Mouse (Mus musculus): ENCODE measurements around the gene Ube2n. TPM values are rescaled to one million over a fixed set of nuclear protein-coding genes. Genes with fewer than 3 reads are reported as not detected.

The Ube2n gene
- total RNA-seq, 2 experiments from 2014 or later = 203 to 205 TPM

DNA sequence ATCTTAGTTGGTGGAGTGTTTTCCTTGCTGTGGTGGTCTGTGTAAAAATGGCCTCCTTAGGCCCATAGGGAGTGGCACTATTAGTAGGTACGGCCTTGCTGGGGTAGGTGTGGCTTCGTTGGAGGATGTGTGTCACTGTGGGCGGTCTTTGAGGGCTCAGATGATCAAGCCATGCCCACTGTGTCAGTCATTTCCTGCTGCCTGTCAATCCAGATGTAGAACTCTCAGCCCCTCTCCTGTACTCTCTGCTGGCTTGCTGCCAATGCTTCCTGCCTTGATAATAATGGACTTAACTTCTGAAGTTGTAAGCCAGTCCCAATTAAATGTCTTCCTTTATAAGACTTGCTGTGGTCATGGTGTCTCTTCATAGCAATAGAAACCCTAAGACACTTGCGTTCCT lies 74.3 kb downstream of the Ube2n start:
- no peak for DNase-seq (ENCODE audit: low spot score in 2 of 2)

DNA sequence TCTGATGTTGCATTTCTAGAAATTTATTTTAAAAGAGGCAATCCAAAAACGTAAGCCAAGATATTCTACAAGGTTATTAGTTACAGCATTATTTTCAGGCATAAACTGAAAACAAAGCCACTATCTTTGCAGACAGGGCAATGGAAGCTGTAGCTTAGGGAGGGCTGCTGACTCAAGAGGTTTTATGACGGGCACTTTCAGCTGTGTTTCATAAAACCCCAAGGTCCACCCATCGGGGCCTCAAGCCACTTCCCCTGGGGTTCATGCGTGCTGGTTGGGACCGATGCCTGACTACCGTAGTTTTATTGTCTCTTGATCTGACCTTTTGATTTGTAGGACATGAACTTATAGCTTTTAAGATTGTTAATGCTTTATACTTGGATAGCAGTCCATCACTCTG lies 75.3 kb downstream of the Ube2n start:
- DNase-seq (ENCODE audit: low spot score in 2 of 2) = no peak

DNA sequence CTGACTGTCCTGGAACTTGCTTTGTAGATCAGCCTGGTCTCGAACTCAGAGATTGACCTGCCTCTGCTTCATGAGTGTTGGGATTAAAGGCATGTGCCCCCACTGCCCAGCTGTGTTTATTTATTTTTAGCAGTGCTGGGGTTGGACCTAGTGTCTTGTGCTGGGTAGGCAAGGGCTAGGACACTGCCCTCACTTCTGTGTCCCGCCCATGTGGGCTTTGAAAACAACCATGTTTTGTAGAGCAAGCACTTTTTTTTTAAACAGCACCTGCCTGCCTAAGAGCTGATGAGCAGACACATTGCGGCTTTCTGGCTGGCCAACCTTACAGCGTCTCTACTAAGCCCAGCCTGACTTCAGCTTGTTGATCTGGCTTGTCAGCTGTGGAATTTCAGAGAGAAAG lies 76.3 kb downstream of the Ube2n start:
- no peak for DNase-seq (ENCODE audit: low spot score in 2 of 2)

DNA sequence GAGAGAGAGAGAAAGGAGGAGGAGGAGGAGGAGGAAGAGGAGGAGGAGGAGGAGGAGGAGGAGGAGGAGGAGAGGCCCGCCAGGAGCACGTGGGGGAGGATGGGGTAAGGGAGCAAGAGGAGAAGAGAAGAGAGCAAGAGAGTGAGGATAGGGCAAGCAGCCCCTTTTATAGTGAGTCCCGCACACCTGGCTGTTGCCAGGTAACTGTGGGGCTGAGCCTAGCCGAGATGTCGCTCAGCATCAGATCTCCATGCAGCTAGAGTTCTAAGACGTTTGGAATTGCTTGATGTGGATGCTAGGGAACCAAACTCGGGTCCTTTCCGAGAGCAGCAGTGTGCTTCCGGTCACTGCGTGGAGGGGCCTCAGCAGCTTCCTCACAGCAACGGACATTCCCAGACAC lies 79.5 kb downstream of the Ube2n start:
- DNase-seq (ENCODE audit: low spot score in 2 of 2) = no peak

Small RNA genes within 50 kb of the gene (microRNA-seq; reads per million reads assigned to microRNA genes)
- gene Mir3058 = 2.3 to 10.5 reads per million in 2 experiments

Other genes with a start within 250 kb of the Ube2n start
- gene Cradd, start 191.0 kb upstream of the Ube2n start, total RNA-seq (2021) = 1 to 10 TPM; 6.6 TPM
- gene Socs2, start 98.0 kb upstream of the Ube2n start, total RNA-seq (2021) = 10 to 100 TPM; 58.1 to 58.9 TPM
- gene Mrpl42, start 13.2 kb upstream of the Ube2n start, total RNA-seq (2021) = 10 to 100 TPM; 69.6 to 90.2 TPM
- gene Nudt4, start 49.0 kb downstream of the Ube2n start, total RNA-seq (2021) = 10 to 100 TPM; 86.1 to 89.8 TPM
- not detected for gene Anapc15-ps, start 158.3 kb downstream of the Ube2n start, total RNA-seq (2021)

Measured in layer of hippocampus, postnatal 14 days (tissue).